Mouse (Mus musculus) brain, embryonic 14.5 days (tissue): ENCODE results near the gene Commd3.

Experiments used
- CTCF ChIP-seq: fragments of 200-500 bp; IDR thresholded peaks from 2 replicates; pipeline ENCODE4 v1.5.1; 2012; ENCODE audit warnings: inconsistent platforms, mild to moderate bottlenecking, moderate library complexity, borderline replicate concordance; ENCODE audit not compliant: insufficient read depth, insufficient read length; ENCODE audit errors: extremely low read depth
- POLR2A ChIP-seq: fragments of 200-500 bp; IDR thresholded peaks from 2 replicates; pipeline ENCODE4 v1.6.1; 2012; ENCODE audit warnings: mild to moderate bottlenecking, inconsistent platforms, borderline replicate concordance; ENCODE audit not compliant: poor library complexity, insufficient read depth, insufficient read length, severe bottlenecking; ENCODE audit errors: extremely low read depth

DNA sequence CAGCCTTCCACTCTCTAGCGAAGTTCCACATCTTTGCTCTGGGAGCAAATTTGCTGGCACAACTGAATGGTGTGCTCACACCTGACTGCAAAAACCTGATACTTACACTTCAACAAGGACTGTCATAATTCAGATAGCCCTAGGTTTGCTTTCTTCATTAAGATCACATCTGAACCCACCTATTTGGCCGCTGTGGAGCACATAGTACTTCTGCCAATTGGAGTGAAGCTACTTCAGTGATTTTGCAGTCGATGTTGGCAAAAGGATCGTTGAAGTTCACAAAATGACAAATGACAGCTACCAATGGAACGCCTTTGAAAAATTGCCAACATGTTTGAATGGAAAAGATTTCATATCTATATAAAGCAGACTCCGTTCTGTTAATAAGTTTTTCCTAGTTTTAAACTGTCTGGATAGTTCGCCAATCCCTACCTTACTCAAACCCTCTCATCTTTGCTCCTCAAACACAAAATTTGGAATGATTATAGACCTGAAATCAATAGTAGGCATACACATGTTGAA lies 23.5 kb downstream of the Commd3 start:
- TF ChIP-seq POLR2A, result no peak
- TF ChIP-seq CTCF, result no peak
